Mouse (Mus musculus) hindbrain, embryonic 15.5 days (tissue): ENCODE measurements at regions not wholly inside any gene's neighbourhood (a gene's known extent, or its start where the extent isn't known, plus 50 kb on each side); places are given as distances from the start of the nearest gene placed in this dataset.

Experiments used
- ATAC-seq: fragments of 200-750 bp; cut with Nextera tagmentation; 2 replicates; pipeline ENCODE4 v1.8.0; 2017; ENCODE audit warnings: low read depth, moderate number of reproducible peaks, moderate TSS enrichment; ENCODE audit not compliant: low FRiP score
- H3K27ac ChIP-seq: fragments of 300-500 bp; sonication (generic); replicated peaks from 2 replicates; pipeline ENCODE4 v1.5.1; 2015; ENCODE audit warnings: mild to moderate bottlenecking, inconsistent platforms
- H3K27me3 ChIP-seq: fragments of 300-500 bp; sonication (generic); 2 replicates; pipeline ENCODE4 v1.6.1; 2015; ENCODE audit warnings: control low read depth, inconsistent platforms
- H3K36me3 ChIP-seq: fragments of 300-500 bp; sonication (generic); 2 replicates; pipeline ENCODE4 v1.6.1; 2015; ENCODE audit warnings: control low read depth, inconsistent platforms
- H3K4me1 ChIP-seq: fragments of 300-500 bp; sonication (generic); replicated peaks from 2 replicates; pipeline ENCODE4 v1.6.1; 2015; ENCODE audit warnings: control low read depth, inconsistent platforms
- H3K4me2 ChIP-seq: fragments of 300-500 bp; sonication (generic); 2 replicates; pipeline ENCODE4 v1.6.1; 2015; ENCODE audit warnings: moderate library complexity, mild to moderate bottlenecking, inconsistent platforms
- H3K4me3 ChIP-seq: fragments of 300-500 bp; sonication (generic); 2 replicates; pipeline ENCODE4 v1.5.1; 2015; ENCODE audit warnings: mild to moderate bottlenecking, inconsistent platforms
- H3K9ac ChIP-seq: fragments of 300-500 bp; sonication (generic); 2 replicates; pipeline ENCODE4 v1.6.1; 2015; ENCODE audit warnings: inconsistent platforms
- H3K9me3 ChIP-seq: fragments of 300-500 bp; sonication (generic); 2 replicates; pipeline ENCODE4 v1.6.1; 2016; ENCODE audit warnings: control low read depth, inconsistent platforms
- WGBS: fragments of 180-500 bp; shearing (Covaris S2); methylation state at CpG from one replicate; pipeline ENCODE4 v1.1.7; 2015; 5-methylcytosine and 5-hydroxymethylcytosine counted together

- no peak overlapping the region for H3K9ac ChIP-seq
- no peak overlapping the region for H3K27ac ChIP-seq
- H3K27me3 ChIP-seq: no peaks in the 10 kb centered on the region
- H3K9me3 ChIP-seq: no peaks in the 10 kb centered on the region
- WGBS: 78% methylated on average over 7 of the region's 7 CpGs
- H3K4me3 ChIP-seq: no peak overlapping the region
- H3K4me2 ChIP-seq: no peak overlapping the region
- ATAC-seq: no peak
- H3K4me1 ChIP-seq: peaks cover 10% of the 10 kb centered on the region; the same call in 1 of the 2 replicates
- no peaks in the 10 kb centered on the region for H3K36me3 ChIP-seq
Measured at GRCm38 (mm10) chr8:26816977-26817376, 160.1 kb upstream of the Zfp703 start.

- Histone ChIP-seq H3K9me3 (no peaks in the 10 kb centered on the region), H3K4me3 (no peak overlapping the region), H3K36me3 (no peaks in the 10 kb centered on the region), H3K4me1 (no peaks in the 10 kb centered on the region), H3K27ac (no peak overlapping the region), H3K27me3 (no peaks in the 10 kb centered on the region), H3K9ac (no peak overlapping the region), H3K4me2 (no peak overlapping the region)
- ATAC-seq: no peak
- 86% methylated on average over 8 of the region's 8 CpGs for WGBS
Measured at GRCm38 (mm10) chr8:26824189-26824941, 152.8 kb upstream of the Zfp703 start.

GRCm38 (mm10) chr8:26828311-26828909, 148.7 kb upstream of the Zfp703 start:
- no peak overlapping the region for H3K4me2 ChIP-seq
- H3K36me3 ChIP-seq: no peaks in the 10 kb centered on the region
- 0 out of 2 replicates have a peak, but pooled peaks cover 8% of the 10 kb centered on the region for H3K27me3 ChIP-seq
- H3K4me3 ChIP-seq: no peak overlapping the region
- H3K9ac ChIP-seq: no peak overlapping the region
- H3K27ac ChIP-seq: no peak overlapping the region
- 52% methylated on average over 10 of the region's 10 CpGs for WGBS
- 0 out of 2 replicates have a peak, but pooled peaks cover 6% of the 10 kb centered on the region for H3K4me1 ChIP-seq
- no peak for ATAC-seq
- no peaks in the 10 kb centered on the region for H3K9me3 ChIP-seq

DNA sequence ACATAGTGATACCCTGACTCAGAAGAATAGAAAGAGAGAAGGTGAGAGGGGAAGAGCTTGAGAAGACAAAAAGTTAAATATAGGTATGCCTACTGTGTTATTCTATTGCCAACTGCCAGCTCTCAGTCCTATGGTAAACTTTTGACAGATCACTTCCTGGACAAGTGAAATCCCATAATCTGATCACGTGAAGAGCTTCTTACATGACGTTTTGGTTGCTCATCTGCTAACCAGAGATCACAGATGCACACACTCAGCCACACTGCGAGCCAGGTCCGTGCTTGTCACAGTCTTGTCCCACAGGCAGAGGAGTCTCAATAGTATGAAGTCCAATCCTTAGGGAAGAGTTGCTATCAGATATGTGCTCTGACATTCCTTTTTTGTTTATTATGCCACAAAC, 147.8 kb upstream of the Zfp703 start:
- ATAC-seq: no peak
- H3K27ac ChIP-seq: no peak overlapping the region
- no peak overlapping the region for H3K4me3 ChIP-seq
- no peak overlapping the region for H3K4me2 ChIP-seq
- H3K27me3 ChIP-seq: 0 out of 2 replicates have a peak, but pooled peaks cover 8% of the 10 kb centered on the region
- 89% methylated on average over 4 of the region's 4 CpGs for WGBS
- H3K9me3 ChIP-seq: no peaks in the 10 kb centered on the region
- no peak overlapping the region for H3K9ac ChIP-seq
- 0 out of 2 replicates have a peak, but pooled peaks cover 6% of the 10 kb centered on the region for H3K4me1 ChIP-seq
- no peaks in the 10 kb centered on the region for H3K36me3 ChIP-seq

- Histone ChIP-seq H3K4me1 (0 out of 2 replicates have a peak, but pooled peaks cover 6% of the 10 kb centered on the region), H3K27me3 (0 out of 2 replicates have a peak, but pooled peaks cover 8% of the 10 kb centered on the region), H3K9ac (no peak overlapping the region), H3K27ac (no peak overlapping the region), H3K36me3 (no peaks in the 10 kb centered on the region), H3K4me2 (no peak overlapping the region), H3K4me3 (no peak overlapping the region), H3K9me3 (no peaks in the 10 kb centered on the region)
- ATAC-seq: no peak
- 30% methylated on average over 5 of the region's 5 CpGs for WGBS
Measured at GRCm38 (mm10) chr8:26831148-26831547, 146.0 kb upstream of the Zfp703 start.

DNA sequence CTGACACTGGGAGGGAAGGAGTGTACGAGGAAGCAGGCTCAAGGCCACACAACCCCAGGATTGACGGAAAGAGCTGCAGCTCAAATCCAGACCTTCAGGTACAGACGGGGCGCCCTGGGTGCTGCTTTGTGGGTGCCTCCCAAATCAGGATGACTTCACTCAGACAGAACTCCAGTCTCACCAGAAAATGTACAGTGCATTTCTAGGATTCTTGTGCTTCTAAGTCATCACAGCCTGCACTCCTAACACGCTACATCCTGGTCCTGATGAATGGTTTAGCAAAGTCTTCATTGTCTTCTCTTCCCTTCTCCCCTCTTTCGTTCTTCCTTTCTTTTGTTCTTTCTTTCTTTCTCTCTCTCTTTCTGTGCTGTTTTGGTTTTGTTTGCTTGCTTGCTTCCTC, 145.3 kb upstream of the Zfp703 start:
- H3K27ac ChIP-seq: no peak overlapping the region
- H3K27me3 ChIP-seq: 0 out of 2 replicates have a peak, but pooled peaks cover 8% of the 10 kb centered on the region
- WGBS: 81% methylated on average over 6 of the region's 6 CpGs
- 0 out of 2 replicates have a peak, but pooled peaks cover 6% of the 10 kb centered on the region for H3K4me1 ChIP-seq
- H3K4me3 ChIP-seq: no peak overlapping the region
- no peak overlapping the region for H3K4me2 ChIP-seq
- no peak for ATAC-seq
- no peaks in the 10 kb centered on the region for H3K36me3 ChIP-seq
- no peaks in the 10 kb centered on the region for H3K9me3 ChIP-seq
- no peak overlapping the region for H3K9ac ChIP-seq

- H3K27me3 ChIP-seq: 0 out of 2 replicates have a peak, but pooled peaks cover 8% of the 10 kb centered on the region
- WGBS: 77% methylated on average over 3 of the region's 3 CpGs
- no peak overlapping the region for H3K9ac ChIP-seq
- H3K4me3 ChIP-seq: no peak overlapping the region
- no peak for ATAC-seq
- no peaks in the 10 kb centered on the region for H3K36me3 ChIP-seq
- H3K4me1 ChIP-seq: 0 out of 2 replicates have a peak, but pooled peaks cover 6% of the 10 kb centered on the region
- no peaks in the 10 kb centered on the region for H3K9me3 ChIP-seq
- H3K4me2 ChIP-seq: no peak overlapping the region
- no peak overlapping the region for H3K27ac ChIP-seq
Measured at GRCm38 (mm10) chr8:26832546-26832945, 144.6 kb upstream of the Zfp703 start.

- H3K4me3 ChIP-seq: no peak overlapping the region
- ATAC-seq: no peak
- no peaks in the 10 kb centered on the region for H3K9me3 ChIP-seq
- no peaks in the 10 kb centered on the region for H3K36me3 ChIP-seq
- no peak overlapping the region for H3K4me2 ChIP-seq
- no peak overlapping the region for H3K27ac ChIP-seq
- 0 out of 2 replicates have a peak, but pooled peaks cover 6% of the 10 kb centered on the region for H3K4me1 ChIP-seq
- WGBS: 10% methylated on average over 4 of the region's 4 CpGs
- H3K9ac ChIP-seq: no peak overlapping the region
- H3K27me3 ChIP-seq: 0 out of 2 replicates have a peak, but pooled peaks cover 8% of the 10 kb centered on the region
Measured at GRCm38 (mm10) chr8:26833297-26833696, 143.8 kb upstream of the Zfp703 start.

GRCm38 (mm10) chr8:26833784-26834183, 143.3 kb upstream of the Zfp703 start:
- H3K27ac ChIP-seq: no peak overlapping the region
- no peak overlapping the region for H3K9ac ChIP-seq
- H3K4me1 ChIP-seq: 0 out of 2 replicates have a peak, but pooled peaks cover 6% of the 10 kb centered on the region
- no peaks in the 10 kb centered on the region for H3K36me3 ChIP-seq
- H3K9me3 ChIP-seq: no peaks in the 10 kb centered on the region
- no peak overlapping the region for H3K4me3 ChIP-seq
- no peak for ATAC-seq
- WGBS: 55% methylated on average over 5 of the region's 5 CpGs
- 0 out of 2 replicates have a peak, but pooled peaks cover 8% of the 10 kb centered on the region for H3K27me3 ChIP-seq
- no peak overlapping the region for H3K4me2 ChIP-seq

DNA sequence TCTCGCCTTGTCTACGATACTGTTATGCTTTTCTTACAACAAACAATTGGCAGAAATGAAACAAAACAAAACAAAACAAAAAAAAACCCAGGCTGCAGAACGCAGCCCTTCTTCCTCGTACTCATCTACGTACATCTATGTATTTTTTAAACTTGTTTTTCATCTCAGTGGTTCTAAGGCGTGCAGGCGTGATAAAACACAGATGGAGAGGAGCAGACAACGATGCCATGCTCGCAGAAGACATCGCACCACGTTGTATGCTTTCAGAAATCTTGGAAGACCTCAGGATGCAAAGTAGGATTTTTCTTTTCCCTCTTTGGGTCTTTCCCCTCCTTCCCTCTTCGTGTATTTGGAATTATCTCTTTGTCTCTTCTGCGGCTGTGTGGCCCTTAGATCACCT, 142.5 kb upstream of the Zfp703 start:
- Histone ChIP-seq H3K4me1 (0 out of 2 replicates have a peak, but pooled peaks cover 6% of the 10 kb centered on the region), H3K9me3 (no peaks in the 10 kb centered on the region), H3K36me3 (no peaks in the 10 kb centered on the region), H3K4me2 (no peak overlapping the region), H3K27ac (no peak overlapping the region), H3K4me3 (no peak overlapping the region), H3K9ac (no peak overlapping the region), H3K27me3 (0 out of 2 replicates have a peak, but pooled peaks cover 8% of the 10 kb centered on the region)
- 65% methylated on average over 13 of the region's 13 CpGs for WGBS
- no peak for ATAC-seq

DNA sequence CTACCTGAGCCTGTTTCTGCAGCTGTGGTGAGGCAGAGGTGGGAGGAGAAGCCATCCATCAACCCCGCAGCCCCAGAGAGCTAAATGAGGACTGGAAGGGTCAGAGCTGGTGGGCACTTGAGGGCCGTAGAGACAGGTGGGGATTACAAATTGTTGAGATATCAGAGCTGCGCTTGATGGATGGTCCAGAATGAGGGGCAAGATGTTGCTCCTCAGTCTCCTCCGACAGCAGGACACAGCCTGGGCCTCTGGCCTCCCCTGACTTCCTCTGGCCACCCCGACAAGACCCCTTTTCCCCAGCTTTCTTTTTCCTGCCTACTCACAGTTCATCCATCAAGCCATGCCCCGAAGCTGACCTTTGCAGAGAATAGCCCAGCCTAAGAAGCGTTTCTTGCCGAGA, 142.0 kb upstream of the Zfp703 start:
- 45% methylated on average over 8 of the region's 8 CpGs for WGBS
- H3K4me3 ChIP-seq: no peak overlapping the region

GRCm38 (mm10) chr8:26835616-26836015, 141.5 kb upstream of the Zfp703 start:
- no peak overlapping the region for H3K27ac ChIP-seq
- no peaks in the 10 kb centered on the region for H3K36me3 ChIP-seq
- no peak for ATAC-seq
- H3K4me2 ChIP-seq: no peak overlapping the region
- 0 out of 2 replicates have a peak, but pooled peaks cover 4% of the 10 kb centered on the region for H3K27me3 ChIP-seq
- H3K9ac ChIP-seq: no peak overlapping the region
- H3K4me1 ChIP-seq: 0 out of 2 replicates have a peak, but pooled peaks cover 6% of the 10 kb centered on the region
- H3K9me3 ChIP-seq: no peaks in the 10 kb centered on the region
- H3K4me3 ChIP-seq: no peak overlapping the region
- WGBS: 52% methylated on average over 6 of the region's 6 CpGs

More for the DNA sequence above, 142.0 kb upstream of the Zfp703 start:
- Histone ChIP-seq H3K27me3 (0 out of 2 replicates have a peak, but pooled peaks cover 6% of the 10 kb centered on the region), H3K4me1 (0 out of 2 replicates have a peak, but pooled peaks cover 6% of the 10 kb centered on the region), H3K27ac (no peak overlapping the region), H3K4me2 (no peak overlapping the region), H3K9me3 (no peaks in the 10 kb centered on the region), H3K9ac (no peak overlapping the region), H3K36me3 (no peaks in the 10 kb centered on the region)
- no peak for ATAC-seq
